Mouse (Mus musculus): ENCODE data around the gene Ifngr1. TPM values are rescaled to one million over a fixed set of nuclear protein-coding genes. Genes with fewer than 3 reads are reported as not detected.

Gene Ifngr1
- total and polyA plus RNA-seq, 3 experiments: 2.2 to 37.9 (median 26.3) TPM

DNA sequence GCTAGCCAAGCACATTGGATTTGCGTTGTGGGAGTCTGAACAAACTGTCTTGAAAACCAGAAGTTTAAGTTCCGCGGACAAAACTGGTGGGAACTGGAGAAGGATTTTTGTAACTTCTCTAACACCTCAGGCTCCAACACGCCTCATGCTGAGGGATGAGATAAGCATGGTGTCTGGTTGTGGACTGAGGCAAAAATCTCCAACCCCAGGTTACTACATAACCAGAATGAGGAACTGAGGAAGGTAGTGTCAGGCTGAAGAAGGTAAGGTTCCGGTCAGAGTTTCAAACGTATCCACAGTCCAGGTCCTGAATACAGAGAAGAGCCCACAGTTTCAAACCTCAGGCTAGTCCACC, 486 bp upstream of the Ifngr1 start:
- H3K4me1 ChIP-seq (ENCODE audit: insufficient read depth, low read depth, low read length): peaks cover 44% of the 10 kb centered on the region
- ATAC-seq (ENCODE audit: extremely low read depth, insufficient number of reproducible peaks, low FRiP score, poor library complexity, severe bottlenecking) (no peak; the same call in 1 of the 2 replicates), DNase-seq (ENCODE audit: low spot score) (no peak)
- no peaks in the 10 kb centered on the region for H3K9me3 ChIP-seq (replicated peaks)
- no peaks in the 10 kb centered on the region for H3K27me3 ChIP-seq (ENCODE audit: insufficient read depth, low read length)
- peaks cover 15% of the 10 kb centered on the region for H3K36me3 ChIP-seq (replicated peaks)
- H3K4me3 ChIP-seq (ENCODE audit: low read depth, low read length): peak overlapping the region; percentile 84
- TF ChIP-seq CTCF (IDR thresholded peaks at IDR 0.05; ENCODE audit: low read depth, low read length) (no peak), GATA1 (IDR thresholded peaks at IDR 0.05; ENCODE audit: borderline replicate concordance, low read length) (no peak), TAL1 (conservative IDR thresholded peaks at IDR 0.05; ENCODE audit: low read depth, low read length) (no peak), GATA2 (IDR thresholded peaks at IDR 0.05; ENCODE audit: borderline replicate concordance, low read depth, low read length) (no peak), POLR2AphosphoS5 (IDR thresholded peaks at IDR 0.05; ENCODE audit: insufficient replicate concordance, low read depth, low read length) (no peak)

DNA sequence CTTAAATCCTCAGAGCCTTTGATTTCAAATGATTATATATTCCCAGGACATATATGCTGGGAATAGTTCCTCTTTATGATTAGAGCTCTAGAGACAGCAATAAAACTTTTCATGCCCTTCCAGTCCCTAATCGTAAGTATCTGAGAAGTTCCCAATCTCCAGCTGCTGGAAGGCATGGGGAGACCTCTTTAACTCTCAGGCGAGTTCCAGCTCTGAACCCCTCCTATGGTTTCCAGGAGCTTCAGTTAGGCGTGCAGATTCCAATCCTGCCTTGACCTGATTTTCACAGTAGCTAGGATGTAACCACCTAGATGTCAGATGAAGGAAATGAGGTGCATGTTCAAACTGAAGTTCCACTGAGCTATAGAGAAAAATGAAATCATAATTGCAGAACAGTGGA, 807 bp downstream of the Ifngr1 start:
- no peaks in the 10 kb centered on the region for H3K27me3 ChIP-seq (ENCODE audit: insufficient read depth, low read length)
- no peak for TF ChIP-seq POLR2AphosphoS5 (IDR thresholded peaks at IDR 0.05; ENCODE audit: insufficient replicate concordance, low read depth, low read length)
- peaks cover 21% of the 10 kb centered on the region for H3K36me3 ChIP-seq (replicated peaks)
- ATAC-seq (ENCODE audit: extremely low read depth, insufficient number of reproducible peaks, low FRiP score, poor library complexity, severe bottlenecking) (no peak), DNase-seq (ENCODE audit: low spot score) (no peak)
- peak overlapping the region; percentile 84 for H3K4me3 ChIP-seq (ENCODE audit: low read depth, low read length)
- H3K9me3 ChIP-seq (replicated peaks): no peaks in the 10 kb centered on the region
- H3K4me1 ChIP-seq (ENCODE audit: insufficient read depth, low read depth, low read length): peaks cover 47% of the 10 kb centered on the region

DNA sequence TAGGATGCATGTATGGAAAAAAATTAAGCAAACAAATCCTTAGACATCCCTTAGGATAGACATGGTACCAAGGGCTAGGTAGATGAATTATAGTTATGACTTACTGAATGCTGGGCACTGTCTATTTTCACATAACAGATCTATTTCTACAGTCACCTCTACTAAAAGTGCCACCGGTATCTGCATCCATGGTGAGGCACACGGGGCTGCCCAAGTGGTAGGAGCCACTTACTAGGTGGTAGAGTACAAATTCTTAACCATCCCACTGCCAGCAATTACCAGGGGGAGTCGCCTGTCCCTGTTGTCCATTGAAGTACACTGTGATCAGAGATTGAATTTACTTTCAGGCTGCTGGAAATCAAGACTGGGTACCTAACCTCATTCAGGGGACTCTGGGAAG, 1.5 kb downstream of the Ifngr1 start:
- no peak for ATAC-seq (ENCODE audit: extremely low read depth, insufficient number of reproducible peaks, low FRiP score, poor library complexity, severe bottlenecking)
- TF ChIP-seq POLR2AphosphoS5 (IDR thresholded peaks at IDR 0.05; ENCODE audit: insufficient replicate concordance, low read depth, low read length) (no peak), GATA2 (IDR thresholded peaks at IDR 0.05; ENCODE audit: borderline replicate concordance, low read depth, low read length) (no peak), CTCF (IDR thresholded peaks at IDR 0.05; ENCODE audit: low read depth, low read length) (no peak), TAL1 (conservative IDR thresholded peaks at IDR 0.05; ENCODE audit: low read depth, low read length) (no peak), GATA1 (IDR thresholded peaks at IDR 0.05; ENCODE audit: borderline replicate concordance, low read length) (no peak)
- H3K9me3 ChIP-seq (replicated peaks): no peaks in the 10 kb centered on the region
- H3K4me3 ChIP-seq (ENCODE audit: low read depth, low read length): no peak overlapping the region
- DNase-seq (ENCODE audit: low spot score): no peak
- H3K4me1 ChIP-seq (ENCODE audit: insufficient read depth, low read depth, low read length): peaks cover 43% of the 10 kb centered on the region
- H3K36me3 ChIP-seq (replicated peaks): peaks cover 28% of the 10 kb centered on the region
- H3K27me3 ChIP-seq (ENCODE audit: insufficient read depth, low read length): no peaks in the 10 kb centered on the region

DNA sequence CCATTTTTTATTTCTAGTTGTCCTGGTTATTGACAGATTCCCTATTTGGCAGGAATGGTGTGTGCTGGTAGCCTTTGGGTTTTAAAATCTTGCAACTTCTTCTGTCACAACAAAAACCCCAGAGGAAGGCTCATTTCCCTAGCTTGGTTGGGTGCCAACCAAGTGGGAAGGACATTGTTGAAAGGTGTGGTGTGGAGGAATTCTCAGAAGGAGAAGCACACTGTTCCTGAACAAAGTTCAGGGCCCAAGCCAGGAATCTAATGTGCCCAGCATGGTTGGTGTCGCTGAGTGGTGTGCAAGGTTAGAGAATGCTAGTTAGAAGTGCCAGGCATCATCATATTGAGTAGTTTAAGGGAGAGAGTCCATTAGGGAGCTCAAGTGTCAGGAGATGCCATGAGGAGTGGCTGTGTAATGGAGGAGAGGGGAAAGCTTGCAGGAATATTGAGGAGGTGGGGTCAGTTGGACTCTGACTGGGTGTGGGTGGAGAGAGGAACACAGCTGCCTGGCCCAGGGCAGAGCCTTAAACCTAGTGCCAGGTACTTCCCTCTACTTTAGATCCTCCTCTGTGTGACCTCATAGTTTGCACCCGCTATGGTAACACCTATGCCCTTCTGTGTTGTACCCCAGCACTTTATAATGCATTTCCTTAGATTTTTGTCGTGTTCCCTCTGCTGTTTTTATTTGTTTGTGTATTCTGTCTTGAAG, 2.6 kb downstream of the Ifngr1 start:
- Histone ChIP-seq H3K4me1 (ENCODE audit: insufficient read depth, low read depth, low read length) (peaks cover 43% of the 10 kb centered on the region), H3K36me3 (replicated peaks) (peaks cover 37% of the 10 kb centered on the region), H3K9me3 (replicated peaks) (no peaks in the 10 kb centered on the region), H3K4me3 (ENCODE audit: low read depth, low read length) (no peak overlapping the region), H3K27me3 (ENCODE audit: insufficient read depth, low read length) (no peaks in the 10 kb centered on the region)
- no peak for ATAC-seq (ENCODE audit: extremely low read depth, insufficient number of reproducible peaks, low FRiP score, poor library complexity, severe bottlenecking)
- TF ChIP-seq GATA2 (IDR thresholded peaks at IDR 0.05; ENCODE audit: borderline replicate concordance, low read depth, low read length) (no peak), CTCF (IDR thresholded peaks at IDR 0.05; ENCODE audit: low read depth, low read length) (no peak), TAL1 (conservative IDR thresholded peaks at IDR 0.05; ENCODE audit: low read depth, low read length) (no peak), POLR2AphosphoS5 (IDR thresholded peaks at IDR 0.05; ENCODE audit: insufficient replicate concordance, low read depth, low read length) (no peak), GATA1 (IDR thresholded peaks at IDR 0.05; ENCODE audit: borderline replicate concordance, low read length) (no peak)
- no peak for DNase-seq (ENCODE audit: low spot score)

DNA sequence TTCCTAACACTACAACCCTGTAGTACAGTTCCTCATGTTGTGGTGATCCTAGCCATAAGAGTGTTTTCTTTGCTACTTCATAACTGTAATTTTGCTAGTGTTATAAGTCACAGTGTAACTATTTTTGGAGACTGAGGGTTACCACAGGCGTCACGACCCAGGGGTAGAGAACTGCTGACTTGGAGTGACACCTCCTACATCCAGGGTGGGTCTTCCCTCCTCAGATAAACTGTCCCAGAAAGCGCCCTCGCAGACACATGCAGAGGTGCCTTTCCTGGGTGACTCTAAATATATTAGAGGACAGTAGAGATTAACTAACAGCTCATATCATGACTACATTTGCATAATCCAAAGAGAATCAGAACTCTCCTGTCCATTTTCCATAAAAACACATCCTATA, 5.1 kb downstream of the Ifngr1 start:
- ATAC-seq (ENCODE audit: extremely low read depth, insufficient number of reproducible peaks, low FRiP score, poor library complexity, severe bottlenecking) (no peak), DNase-seq (ENCODE audit: low spot score) (no peak)
- H3K4me1 ChIP-seq (ENCODE audit: insufficient read depth, low read depth, low read length): peaks cover 25% of the 10 kb centered on the region; the same call in 1 of the 2 replicates
- no peak for TF ChIP-seq TAL1 (conservative IDR thresholded peaks at IDR 0.05; ENCODE audit: low read depth, low read length)
- no peak for TF ChIP-seq GATA2 (IDR thresholded peaks at IDR 0.05; ENCODE audit: borderline replicate concordance, low read depth, low read length)
- TF ChIP-seq POLR2AphosphoS5 (IDR thresholded peaks at IDR 0.05; ENCODE audit: insufficient replicate concordance, low read depth, low read length): no peak
- no peak for TF ChIP-seq CTCF (IDR thresholded peaks at IDR 0.05; ENCODE audit: low read depth, low read length)
- TF ChIP-seq GATA1 (IDR thresholded peaks at IDR 0.05; ENCODE audit: borderline replicate concordance, low read length): no peak
- H3K9me3 ChIP-seq (replicated peaks): no peaks in the 10 kb centered on the region
- H3K36me3 ChIP-seq (replicated peaks): peaks cover 51% of the 10 kb centered on the region
- H3K27me3 ChIP-seq (ENCODE audit: insufficient read depth, low read length): no peaks in the 10 kb centered on the region
- no peak overlapping the region for H3K4me3 ChIP-seq (ENCODE audit: low read depth, low read length)

DNA sequence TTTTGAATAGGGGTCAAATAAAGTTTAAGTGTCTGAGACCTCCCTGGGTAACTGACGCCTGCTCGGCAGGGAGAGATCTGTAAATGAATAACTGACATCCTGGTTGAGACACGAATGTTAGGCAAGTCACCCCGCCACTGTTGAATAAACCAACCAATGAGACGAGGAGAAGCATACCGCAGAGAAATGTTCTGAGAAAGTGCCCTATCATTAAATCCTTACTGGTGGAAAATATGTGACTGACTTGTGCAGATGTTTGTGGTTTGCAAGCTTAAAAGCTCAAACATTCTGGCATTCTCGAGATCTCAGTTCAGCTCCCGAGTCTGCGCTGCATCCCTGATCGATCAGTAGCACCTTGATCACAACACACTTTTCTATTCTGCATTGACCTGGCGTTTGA, 6.3 kb downstream of the Ifngr1 start:
- H3K4me3 ChIP-seq (ENCODE audit: low read depth, low read length): no peak overlapping the region
- ATAC-seq (ENCODE audit: extremely low read depth, insufficient number of reproducible peaks, low FRiP score, poor library complexity, severe bottlenecking) (no peak), DNase-seq (ENCODE audit: low spot score) (no peak)
- no peaks in the 10 kb centered on the region for H3K27me3 ChIP-seq (ENCODE audit: insufficient read depth, low read length)
- TF ChIP-seq GATA1 (IDR thresholded peaks at IDR 0.05; ENCODE audit: borderline replicate concordance, low read length) (no peak), CTCF (IDR thresholded peaks at IDR 0.05; ENCODE audit: low read depth, low read length) (no peak), GATA2 (IDR thresholded peaks at IDR 0.05; ENCODE audit: borderline replicate concordance, low read depth, low read length) (no peak), POLR2AphosphoS5 (IDR thresholded peaks at IDR 0.05; ENCODE audit: insufficient replicate concordance, low read depth, low read length) (no peak)
- H3K9me3 ChIP-seq (replicated peaks): no peaks in the 10 kb centered on the region
- H3K4me1 ChIP-seq (ENCODE audit: insufficient read depth, low read depth, low read length): peaks cover 16% of the 10 kb centered on the region; the same call in 1 of the 2 replicates
- H3K36me3 ChIP-seq (replicated peaks): peaks cover 63% of the 10 kb centered on the region
